Mouse (Mus musculus) adrenal gland (tissue): ENCODE measurements around the gene Ints11.

Experiments used
- microRNA-seq, 2 experiments: library from miRNA; unstranded; fragments of <30 nt; microRNA quantifications; one replicate each; pipeline ENCODE4; 2019

Gene Ints11

Small RNA genes lying within 50 kb of the gene (microRNA-seq; reads per million reads assigned to microRNA genes)
- 0 reads per million in 2 experiments for gene Gm22991
